Mouse (Mus musculus) right cerebral cortex, adult 18-20 months (tissue): ENCODE results near the gene Tinf2.

Source experiments
- DNase-seq: peaks from one replicate; pipeline ENCODE4 v3.0.0; 2022; ENCODE audit warnings: mixed read lengths

Gene Tinf2

DNA sequence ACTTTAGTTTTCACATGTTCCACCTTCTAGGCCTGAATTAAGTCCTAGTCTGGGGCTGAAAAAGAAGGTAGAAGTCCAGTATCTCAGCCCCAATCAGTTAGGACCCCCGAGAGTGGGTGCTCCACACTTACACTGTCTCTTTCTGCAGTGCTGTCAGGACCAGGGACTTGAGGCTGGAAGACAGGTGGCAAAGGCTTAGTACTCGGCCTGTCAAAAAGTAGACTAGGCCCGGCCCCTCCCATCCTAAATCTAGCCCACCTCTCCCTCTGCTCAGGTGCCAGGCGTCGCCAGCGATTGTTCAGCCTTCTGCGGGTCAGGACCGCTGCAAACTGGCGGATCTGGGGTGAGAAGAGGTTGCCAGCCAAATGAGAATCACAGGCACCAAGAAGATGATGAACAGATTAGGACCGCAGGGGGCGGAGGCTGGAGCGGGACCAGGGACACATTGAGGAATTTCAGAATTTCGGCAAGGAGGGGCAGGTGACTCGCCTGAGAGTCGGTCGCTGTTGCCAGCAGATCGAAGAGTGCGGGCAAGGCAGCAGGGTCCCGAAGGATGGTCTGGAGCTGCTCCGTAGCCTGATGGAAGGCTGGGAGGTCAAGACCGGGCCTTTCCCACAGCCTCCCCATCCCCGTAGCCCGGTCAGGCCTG lies 46.6 kb downstream of the Tinf2 start:
- DNase-seq: peak; percentile 25

DNA sequence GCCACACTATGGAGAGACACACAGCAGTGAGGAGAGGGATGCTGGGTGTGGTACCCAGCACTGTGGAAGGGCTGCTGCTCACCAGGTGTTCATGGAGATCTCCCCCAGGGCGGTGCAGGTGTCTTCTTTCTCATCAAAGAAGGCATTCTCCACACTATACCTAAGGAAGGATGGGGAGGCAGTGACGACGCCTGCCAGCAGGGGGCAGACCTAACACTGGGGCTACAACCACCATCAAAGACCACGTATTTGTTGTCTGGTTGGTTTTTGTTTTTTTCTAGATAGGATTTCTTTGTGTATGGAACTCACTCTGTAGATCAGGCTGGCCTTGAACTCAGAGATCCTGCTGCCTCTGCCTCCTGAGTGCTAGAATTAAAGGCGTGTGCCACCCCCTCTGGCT lies 52.3 kb downstream of the Tinf2 start:
- no peak for DNase-seq

DNA sequence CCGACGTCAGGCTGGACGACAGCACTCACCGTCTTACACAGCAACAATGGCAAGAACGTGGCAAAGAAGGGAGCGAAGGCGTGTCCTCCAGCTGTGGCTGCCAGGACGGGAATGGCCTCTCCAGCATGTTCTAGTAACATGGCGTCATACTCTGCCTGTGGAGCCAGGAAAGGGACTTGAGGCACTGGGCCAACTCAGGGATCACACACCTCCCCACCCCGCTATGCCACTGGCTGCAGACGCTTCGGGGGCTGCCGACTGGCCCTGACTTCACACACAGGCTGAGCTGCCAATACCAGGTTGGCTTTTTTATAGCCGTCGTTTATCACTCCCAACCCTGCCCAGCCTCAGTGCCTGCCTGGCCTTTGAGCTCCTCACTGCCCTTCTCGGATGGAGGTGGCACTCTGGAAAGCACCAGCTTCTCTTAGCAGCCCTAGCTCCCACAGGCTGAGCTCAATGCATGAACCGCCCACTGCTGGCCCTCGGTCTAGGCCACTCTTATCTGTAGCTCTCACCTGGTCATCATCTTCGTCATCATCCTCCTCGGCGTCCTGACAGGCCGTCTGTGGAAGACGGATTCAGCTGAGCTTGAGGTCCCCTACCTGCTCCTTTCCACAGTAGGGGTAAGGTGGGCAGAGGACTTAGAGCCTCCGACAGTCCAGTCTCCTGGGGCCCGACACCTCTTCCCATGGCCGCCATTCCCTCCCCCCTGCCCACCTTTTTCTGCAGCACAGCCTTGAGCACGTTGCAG lies 53.4 kb downstream of the Tinf2 start:
- no peak for DNase-seq
